Mouse (Mus musculus): ENCODE results near the gene Ranbp9.

- TF ChIP-seq CTCF (IDR thresholded peaks at IDR 0.05), result no peak
- TF ChIP-seq EP300 (IDR thresholded peaks at IDR 0.05), result no peak
These were observed 120.5 kb downstream of the Ranbp9 start for GRCm38 (mm10) chr13:43360534-43360933.
